Mouse (Mus musculus): Measurements from ENCODE around the gene Sik2.

Gene Sik2

DNA sequence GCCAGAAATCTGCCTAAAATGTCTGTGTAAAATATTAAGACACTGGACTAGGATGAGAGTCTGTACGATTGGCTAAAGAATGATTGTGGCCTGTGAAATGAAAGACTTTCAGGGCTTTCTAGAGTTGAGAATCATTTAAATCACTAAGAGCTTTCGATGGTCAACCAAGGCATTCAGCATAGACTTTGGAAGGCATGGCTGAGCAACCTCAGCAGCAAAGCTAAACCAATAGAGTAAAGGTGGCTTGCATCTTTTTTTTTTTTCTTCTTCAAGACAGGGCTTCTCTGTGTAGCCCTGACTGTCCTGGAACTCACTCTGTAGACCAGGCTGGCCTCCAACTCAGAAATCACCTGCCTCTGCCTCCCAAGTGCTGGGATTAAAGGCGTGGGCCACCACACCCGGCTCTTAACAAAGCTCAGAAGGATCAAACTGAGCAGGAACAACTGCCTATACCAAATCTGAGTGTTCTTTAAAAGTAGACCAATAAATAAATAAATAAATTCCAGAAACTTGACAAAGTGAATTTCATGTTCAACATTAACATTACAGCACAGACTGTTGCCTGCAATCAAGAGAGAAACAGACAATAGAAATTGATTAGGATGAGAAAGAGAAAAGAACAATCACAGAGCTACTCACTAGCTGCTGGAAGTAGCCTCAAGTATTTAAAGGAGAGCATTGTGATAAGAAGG, 27.2 kb downstream of the Sik2 start:
- no peak for DNase-seq

DNA sequence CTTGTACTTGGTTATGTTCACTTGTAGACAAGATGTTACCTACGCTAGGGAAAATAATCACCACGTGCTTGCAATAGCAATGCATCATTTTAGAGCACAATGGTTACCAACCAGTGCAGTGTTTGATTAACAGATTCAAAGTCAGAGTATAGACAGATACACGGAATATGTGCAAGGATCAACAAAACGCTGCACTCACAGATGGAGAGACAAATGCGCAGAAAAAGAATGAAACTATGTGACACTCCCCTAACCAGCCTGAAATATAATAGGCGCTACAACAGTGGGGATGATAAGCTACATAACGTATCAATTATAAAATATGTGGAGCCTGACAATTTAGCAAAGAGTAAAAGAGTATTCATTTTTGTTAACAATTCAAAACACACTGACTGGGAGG, 34.2 kb downstream of the Sik2 start:
- no peak for DNase-seq

DNA sequence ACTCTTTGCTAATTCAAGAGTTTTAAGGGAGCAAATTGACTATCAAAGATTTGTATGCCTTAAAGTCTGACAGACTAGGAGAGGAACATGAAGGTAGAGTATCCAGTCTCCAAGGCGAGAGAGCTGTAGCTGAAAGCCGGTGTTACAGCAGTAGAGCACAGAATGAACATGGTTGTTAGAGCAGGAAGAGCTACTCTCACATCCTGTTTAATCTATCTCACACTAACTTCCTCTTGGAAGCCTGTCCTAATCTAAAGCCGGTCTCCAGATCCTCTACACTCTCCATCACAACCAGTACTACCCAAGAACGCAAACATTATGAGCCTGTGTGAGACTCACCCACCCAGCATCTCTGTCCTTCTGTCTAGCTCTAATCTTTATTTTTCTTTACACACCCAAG, 38.5 kb downstream of the Sik2 start:
- DNase-seq, result no peak

DNA sequence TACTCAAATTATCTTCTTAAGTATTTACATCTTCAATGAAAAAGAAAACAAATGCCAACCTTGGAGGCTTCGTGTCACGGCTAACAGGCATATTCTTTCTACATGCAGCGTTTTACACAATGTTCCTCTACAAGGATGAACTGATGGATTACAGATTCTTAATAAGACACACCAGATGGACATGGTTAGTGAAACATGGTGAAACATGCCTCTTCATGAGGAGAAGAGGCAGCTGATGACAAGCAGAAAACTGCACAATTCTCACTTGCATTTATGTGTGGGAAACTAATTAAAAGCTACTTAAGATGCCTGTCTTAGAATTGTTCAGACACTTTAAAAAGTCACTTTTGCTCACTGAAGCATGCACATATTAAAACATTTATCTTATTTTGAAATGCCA, 39.6 kb downstream of the Sik2 start:
- DNase-seq, result no peak

DNA sequence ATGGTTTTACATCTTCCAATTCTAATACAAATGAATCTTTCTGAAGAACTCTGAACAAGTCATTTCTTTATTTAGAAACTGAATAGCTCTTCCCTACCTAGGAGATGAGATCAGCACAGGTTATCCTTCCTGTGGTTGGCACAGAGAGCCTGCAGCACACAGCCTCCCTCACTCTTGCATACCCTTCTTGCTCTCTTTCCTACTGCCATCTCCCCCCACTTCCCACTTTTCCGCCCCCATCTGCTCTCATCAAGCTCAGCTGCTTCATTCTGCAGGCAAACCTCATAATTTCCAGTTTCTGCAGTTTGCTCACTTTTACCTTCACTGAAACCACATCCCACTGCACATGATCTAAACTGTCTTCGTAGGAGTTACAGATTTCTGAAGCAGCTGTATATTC, 42.6 kb downstream of the Sik2 start:
- no peak for DNase-seq

DNA sequence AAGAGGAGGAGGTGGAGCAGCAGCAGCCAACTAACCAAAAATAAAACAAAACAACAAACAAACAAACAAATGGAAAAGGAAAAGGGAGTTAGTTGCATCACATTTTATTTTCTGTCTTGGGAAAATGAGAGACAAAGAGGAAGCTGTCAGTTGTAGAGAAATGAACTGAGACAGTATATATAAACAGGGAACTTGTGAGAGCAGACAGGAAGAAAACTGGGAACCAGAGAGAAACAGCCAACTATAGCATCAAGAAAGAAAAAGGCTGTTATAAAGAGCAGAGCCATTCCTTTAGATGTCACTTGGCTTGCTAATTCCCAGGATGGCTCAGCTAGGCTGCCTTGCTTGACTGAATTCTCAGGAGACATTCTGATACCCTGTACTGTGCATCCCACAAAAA, 43.5 kb downstream of the Sik2 start:
- DNase-seq, result no peak

DNA sequence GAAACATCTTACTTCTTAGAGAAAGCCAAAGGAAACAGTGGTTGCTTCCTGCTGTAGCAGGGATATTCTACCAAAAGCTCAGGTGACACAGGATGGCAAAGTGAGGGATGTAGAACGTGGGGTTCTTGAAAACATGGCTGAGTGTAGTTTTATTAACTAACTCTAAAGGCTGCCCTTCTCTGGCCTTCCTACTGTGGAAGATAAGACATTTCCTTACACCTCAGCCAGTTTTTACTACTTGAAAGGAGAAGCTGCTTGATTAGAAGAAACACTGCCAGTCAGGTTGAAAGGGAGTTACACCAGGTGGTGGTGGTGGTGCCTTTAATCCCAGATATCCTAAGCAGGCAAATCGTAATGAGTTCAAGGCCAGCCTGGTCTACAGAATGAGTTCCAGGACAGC, 44.0 kb downstream of the Sik2 start:
- no peak for DNase-seq

DNA sequence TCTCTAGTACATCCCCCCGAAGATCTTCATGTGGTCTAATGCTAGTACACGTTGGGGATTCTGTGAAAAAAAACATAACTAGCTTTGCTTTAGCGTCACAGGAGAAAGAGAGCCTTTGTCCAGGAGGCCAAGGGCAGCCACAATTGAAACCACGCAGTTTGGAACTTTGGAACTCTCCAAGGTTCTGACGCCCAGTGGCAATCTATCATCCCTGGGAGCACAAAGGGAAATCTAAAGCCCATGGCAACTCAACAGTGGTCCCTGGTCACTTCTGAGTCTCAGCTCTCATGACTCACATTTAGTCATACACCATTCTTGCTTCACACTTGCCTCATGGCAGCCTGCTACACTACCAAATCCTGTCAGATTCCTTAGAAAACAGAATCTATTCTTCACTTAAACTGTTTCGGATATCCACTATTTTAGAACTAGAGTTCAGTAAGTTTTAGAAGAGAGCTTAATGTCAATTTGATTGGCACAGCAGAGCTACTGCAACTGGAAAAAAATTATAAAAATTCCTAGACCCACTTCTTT, 50.9 kb downstream of the Sik2 start:
- DNase-seq, result no peak

DNA sequence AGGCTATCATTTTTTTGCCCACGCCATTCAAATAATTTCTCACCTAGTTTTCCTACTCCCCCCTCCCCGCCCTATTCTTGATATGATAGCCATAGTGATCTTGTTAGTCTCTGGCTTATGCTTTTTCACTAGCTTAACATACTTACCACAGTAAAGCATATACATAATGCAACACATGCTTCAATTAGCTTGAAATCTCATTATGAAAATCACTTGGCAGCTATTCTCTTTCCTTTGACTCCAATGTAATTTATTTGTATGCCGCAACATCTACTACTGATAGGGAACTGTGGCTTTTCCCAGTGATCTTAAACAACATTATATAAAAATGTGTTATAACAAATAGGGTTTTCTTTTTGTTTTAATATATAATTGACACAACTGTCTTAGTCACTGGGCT, 53.7 kb downstream of the Sik2 start:
- DNase-seq, result no peak

DNA sequence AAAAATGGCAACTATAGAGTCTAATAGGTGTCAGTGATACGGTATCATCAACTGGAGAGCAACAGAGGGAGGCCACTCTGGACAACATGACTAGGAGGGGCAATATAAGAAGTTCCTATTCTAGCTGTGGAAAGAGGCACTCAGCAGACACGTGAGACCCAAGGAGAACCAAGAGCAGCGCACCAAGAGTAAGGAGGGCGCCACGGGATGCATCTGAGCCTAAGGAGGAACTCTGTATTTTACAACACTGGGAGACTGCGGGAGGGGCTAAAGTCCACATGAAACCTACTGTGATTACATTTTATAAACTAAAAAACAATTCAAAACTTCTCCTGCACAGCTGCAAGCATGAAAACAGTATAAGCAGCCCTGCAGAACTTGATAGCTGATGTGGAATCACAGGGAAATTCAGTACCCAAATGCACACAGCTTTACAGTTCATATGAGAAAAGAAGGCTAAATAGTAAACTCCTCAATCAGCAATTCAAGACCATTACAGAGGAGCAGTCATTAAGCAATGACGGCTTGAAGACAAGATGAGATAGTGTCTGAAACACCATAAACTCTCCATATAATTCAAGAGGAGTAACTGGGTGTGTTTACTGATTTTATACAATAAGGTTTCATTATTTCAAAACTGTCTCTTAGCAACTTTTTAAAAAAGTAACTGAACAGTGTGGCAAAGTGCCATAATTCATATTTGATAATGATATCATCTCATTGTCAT, 60.6 kb downstream of the Sik2 start:
- no peak for DNase-seq

DNA sequence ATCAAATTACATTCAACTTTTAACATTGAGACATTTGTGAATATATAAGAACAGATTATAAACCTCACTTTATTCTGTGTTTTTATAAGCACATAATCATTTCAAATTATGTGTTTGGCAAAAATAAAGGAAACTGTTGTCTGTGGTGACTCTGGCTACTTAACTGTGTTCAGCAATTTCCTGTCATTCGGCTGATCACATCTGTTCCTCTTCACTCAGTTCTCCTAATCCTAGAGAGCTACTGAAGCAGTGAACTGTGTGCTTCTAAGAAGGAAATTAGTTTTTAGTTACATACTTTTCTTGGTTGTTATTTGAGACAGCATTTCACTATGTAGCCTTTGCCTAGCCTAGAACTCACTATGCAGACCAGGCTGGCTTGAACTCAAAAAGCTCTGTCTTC, 62.5 kb downstream of the Sik2 start:
- DNase-seq, result no peak

DNA sequence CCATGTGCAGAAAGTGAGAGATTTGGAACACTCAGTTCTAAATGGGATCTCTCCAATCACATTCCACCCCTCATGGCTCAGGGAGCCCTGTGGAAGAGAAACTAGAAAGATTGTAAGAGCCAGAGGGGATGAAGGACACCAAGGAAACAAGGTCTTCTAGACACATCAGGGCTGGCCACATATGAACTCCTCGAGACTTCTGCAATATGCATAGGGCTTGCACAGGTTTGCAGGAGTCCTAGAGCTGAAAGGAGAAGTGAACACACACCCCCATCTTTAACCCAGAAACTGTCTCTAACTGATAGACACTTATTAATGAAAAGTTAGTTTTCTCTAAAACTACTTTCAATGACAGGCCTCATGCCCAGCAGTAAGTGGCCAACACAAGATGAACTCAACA, 64.0 kb downstream of the Sik2 start:
- no peak for DNase-seq

DNA sequence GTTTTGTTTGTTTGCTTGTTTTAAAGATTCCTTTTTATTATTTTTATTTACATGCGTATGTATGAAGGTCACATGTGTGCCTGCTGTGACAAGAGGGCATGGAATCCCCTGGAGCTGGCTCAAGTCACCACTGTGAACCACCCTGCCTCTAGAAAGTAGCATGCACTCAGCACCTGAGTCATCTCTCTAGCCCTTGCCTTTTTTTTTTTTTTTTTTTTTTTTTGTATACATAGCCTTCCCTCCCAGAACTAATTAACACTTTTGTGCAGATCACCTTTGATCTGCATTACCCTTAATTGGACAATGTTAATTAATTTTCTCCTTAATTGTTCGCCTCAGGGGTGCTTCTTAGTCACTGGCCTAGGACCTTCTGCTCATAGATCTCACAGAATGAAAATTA, 66.2 kb downstream of the Sik2 start:
- no peak for DNase-seq

DNA sequence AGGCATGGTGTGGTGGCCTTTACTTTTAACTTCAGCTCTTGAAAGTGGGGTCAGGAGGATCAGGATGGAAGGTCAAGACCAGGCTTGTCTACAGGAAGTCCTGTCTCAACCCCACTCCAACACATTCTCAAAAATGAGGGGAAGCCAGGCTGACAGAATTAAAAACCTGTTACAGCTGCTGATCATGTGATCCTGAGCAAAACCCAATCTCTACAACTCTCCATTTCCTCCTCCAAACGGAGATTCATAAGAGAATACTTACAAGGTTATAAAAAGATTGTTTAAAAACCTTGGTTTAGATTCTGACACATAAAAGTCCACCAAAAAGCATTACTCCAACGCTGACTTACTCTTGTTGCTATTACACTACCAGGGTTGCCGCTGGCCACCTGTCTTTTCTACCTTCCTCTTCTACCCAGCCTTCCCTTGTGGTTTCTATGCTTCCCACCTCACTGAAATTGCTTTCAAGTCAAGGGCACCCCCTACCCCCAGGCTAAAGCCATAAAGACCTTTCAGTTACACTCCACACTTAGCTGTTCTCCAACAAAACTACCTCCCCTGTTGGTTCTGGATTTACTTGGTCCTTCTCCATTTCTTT, 67.0 kb downstream of the Sik2 start:
- DNase-seq, result no peak

DNA sequence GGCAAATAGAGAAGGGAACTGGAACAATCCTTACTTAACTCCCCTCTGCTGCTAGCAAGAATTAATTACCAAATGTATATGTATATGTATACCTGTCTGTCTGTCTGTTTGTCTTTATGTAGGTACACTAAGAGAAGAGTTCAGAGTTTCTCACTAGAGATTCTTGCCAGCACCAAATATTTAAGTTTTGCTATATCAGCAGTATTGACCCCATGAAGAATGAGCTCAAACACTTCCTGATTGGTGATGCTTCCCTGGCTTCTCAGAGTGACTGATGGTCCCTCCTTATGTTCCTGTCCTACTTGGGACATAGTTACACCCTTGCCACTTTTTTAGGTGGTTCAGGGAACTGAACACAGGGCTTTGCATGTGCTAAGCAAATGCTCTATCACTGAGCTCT, 78.9 kb downstream of the Sik2 start:
- DNase-seq, result no peak

DNA sequence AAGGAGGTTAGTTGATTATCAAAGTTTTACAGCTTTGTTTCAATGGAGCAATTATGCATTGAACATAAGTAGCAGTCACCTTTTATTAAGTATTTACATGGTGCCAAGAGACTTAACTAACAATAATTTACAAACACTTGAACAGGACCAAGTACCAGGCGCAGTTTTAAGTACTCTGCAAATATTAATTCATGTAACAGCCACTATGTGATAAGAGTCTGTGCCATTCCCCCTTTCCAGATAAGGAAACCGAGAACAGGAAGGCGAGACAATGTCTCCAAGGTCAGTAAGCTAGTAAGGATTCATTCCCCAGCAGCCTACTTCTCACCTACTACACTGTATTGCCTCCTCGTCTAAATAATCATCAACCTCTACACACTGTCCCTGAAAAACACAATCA, 83.1 kb downstream of the Sik2 start:
- no peak for DNase-seq

DNA sequence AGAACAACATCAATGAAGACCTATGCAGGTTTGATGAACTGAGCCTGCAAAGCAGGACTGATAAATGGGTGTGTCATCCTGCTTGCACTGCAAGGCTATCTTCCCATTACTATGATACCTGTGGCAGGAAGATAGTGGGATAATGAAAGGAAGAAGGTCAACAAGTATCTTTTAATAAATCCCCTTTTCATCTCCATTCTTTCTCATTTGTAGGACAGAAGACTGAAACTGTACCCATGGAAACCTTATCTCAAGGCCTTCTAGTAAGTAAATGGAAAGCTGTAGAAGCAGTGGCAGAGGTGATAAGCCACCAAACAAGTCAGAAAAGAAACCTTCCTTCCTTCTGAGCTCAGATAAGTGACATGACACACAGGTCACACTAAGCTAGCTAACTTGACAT, 84.4 kb downstream of the Sik2 start:
- no peak for DNase-seq

DNA sequence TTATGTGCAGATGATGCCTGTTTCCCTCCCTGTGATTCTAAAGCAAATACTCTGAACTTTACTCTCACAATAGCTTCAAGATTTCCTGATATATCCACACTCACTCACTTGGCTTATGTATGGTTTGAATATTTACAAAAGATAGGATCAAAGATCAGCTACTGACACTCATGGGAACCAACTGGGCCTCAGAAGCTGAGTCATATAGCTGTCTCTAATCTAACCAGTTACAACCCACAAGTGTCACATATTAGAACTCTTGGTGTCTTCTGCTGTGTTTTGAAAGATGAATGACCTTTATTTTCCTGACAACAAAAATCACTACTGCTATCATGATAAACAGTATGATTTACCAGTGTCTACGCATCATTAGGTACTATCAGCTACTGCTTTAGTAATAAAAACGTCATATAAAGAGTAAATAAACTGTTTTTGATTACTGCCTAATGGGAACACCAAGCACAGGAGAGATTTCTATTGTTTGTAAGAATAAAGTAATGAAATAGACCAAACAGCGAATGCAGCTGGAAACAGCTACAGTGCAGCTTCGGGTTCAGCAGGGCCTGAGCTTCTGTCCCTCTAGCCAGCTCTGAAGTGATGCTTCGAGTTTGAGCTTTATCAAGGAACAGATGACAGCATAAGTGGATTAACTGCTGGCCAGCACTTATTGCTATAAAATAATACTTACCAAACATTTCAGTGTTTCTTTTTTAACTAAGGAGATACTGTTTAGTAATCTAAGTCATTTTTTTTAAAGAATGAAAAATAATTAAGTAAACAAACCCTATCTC, 86.3 kb downstream of the Sik2 start:
- DNase-seq, result no peak

DNA sequence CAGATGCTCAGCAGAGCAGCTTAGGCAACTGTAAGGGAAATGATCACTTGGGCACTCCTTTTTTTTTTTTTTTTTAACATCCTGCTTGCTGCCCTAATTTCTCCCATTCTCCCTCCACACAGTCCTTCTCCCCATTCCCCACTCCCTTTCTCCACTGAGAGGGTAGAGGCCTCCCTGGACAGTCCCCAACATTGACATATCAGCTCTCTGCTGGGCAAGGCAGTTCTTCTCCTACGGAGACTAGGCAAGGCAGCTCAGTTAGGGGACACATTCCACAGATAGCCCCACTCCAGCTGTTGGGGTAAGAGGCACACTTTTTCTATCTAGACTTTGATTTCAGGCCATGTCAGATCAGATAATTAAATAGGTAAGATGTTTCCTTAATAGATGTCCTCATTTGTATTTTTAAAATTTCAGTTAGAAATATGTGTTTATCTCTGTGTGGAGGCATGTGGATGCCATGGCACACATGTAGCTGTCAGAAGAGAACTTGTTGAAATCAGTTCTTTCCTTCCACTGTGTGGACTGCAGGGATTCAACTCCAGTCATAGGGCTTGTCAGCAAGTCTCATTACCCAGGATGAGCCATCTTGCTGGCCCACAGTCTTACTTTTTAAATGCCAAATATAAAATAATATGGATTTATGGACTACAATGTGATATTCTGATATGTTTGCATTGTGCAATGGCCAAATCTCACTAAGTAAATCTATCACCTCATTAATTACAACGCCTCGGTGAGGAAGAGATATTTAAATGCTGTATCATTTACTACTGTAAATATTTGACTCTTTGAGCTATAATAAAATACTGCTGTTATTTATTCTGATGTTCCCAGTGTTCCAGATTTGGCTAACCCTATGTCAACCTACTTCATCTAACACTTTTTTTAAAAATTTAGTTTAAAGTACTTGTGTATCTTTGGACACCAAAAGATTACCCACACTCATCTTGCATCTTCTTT, 87.7 kb downstream of the Sik2 start:
- no peak for DNase-seq

DNA sequence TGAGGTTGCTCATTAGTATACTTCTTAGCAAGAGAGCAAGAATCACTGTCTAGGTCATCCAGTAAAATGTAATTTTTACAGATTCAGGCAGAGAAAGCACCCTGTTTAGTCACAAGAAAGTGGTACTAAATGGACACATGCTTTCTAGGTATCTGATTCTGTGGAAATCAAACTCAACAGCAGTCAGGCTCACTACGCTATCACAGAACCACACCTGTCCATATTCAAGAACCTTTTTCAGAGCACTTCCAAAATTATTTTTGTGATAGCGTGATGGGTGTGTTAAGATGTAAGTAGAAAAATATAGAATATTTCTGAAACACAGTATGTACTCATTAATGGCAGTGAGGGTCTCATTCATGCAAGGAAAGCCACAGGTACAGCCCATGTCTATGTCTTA, 89.3 kb downstream of the Sik2 start:
- DNase-seq, result no peak

DNA sequence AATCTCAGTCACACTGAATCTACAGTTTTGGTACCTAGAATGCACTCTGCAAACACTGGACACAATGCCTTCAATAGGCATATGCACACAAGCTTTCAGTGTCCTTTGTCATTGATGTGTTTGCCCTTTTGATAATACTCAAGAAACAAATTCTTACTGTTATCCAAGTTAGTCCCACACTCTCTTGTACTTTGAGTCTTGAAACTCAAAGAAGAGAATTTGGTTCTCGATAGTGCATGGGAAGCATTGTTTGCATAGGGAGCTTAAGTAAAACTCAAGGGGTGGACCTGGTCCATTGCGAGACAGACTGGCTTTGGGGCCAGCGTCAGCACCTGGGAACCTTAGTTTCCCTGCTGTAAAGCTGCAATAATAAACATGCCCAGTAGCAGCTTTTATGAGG, 90.7 kb downstream of the Sik2 start:
- no peak for DNase-seq

DNA sequence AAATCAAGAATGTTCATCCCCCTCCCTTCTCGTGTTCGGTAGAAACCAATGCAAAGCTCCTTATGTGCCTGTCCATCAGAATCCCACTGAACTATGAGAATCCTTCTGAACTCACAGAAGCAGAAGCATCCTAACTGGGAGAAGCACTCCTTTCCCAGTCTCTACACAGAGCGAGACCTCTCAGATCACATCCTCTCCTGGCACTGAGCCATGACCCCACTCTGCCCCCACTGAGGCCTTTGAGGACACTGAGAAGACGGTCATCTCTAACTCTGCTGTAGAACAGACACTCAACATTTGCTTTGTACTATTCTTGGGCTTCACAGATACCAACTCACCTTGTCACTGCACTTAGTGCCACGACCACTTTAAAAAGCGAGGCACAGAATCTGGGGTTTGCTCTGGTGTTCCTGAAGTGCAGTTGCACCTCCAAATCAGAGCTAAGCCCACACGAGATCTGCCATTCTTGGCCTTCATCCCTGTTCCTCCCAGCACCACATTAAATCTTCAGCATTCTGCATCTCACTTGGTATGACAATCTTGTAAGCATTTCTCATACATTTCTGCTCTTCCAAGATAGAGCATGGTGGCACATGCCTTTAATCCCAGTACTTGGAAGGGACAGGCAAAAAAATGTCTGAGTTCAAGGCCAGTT, 96.9 kb downstream of the Sik2 start:
- DNase-seq, result no peak

Data from cerebellum, adult 18-20 months (tissue).